Mouse (Mus musculus) urinary bladder, postnatal 36 days (tissue): ENCODE measurements around the gene B020031M17Rik.
A peak's percentile ranks its signal among the peaks of the same experiment; 100 is the strongest.
"Not testable (repeated sequence)": the region's sequence is repeated elsewhere in the genome, so short reads cannot be mapped to it uniquely, and the experiment has no call there.

ENCODE experiments used
- DNase-seq, 2 experiments: peaks; one replicate each; pipeline ENCODE4 v3.0.0; 2022; ENCODE audit warnings: low spot score in 2 of 2, mixed read lengths in 1 of 2

Gene B020031M17Rik

GRCm38 (mm10) chr13:119950706-119951105, at the start of gene B020031M17Rik:
Gene B020031M17Rik, minus strand, starts transcription at chr13:119950806.
- not testable (repeated sequence) for DNase-seq

GRCm38 (mm10) chr13:119999215-119999614, 48.6 kb upstream of the B020031M17Rik start:
- not testable (repeated sequence) for DNase-seq

GRCm38 (mm10) chr13:119998442-119999086, 48.0 kb upstream of the B020031M17Rik start:
- DNase-seq, result not testable (repeated sequence)

GRCm38 (mm10) chr13:119991917-119992496, 41.4 kb upstream of the B020031M17Rik start:
- not testable (repeated sequence) for DNase-seq

- not testable (repeated sequence) for DNase-seq
Measured at GRCm38 (mm10) chr13:119991264-119991663, 40.7 kb upstream of the B020031M17Rik start.

GRCm38 (mm10) chr13:119969163-119969562, 18.6 kb upstream of the B020031M17Rik start:
- DNase-seq, result not testable (repeated sequence)

GRCm38 (mm10) chr13:119968193-119968592, 17.6 kb upstream of the B020031M17Rik start:
- DNase-seq, result not testable (repeated sequence)

GRCm38 (mm10) chr13:119965968-119966367, 15.4 kb upstream of the B020031M17Rik start:
- peak in 1 of 2 experiments; percentile 13 for DNase-seq

- DNase-seq, result not testable (repeated sequence)
Measured at GRCm38 (mm10) chr13:119965302-119965952, 14.8 kb upstream of the B020031M17Rik start.

GRCm38 (mm10) chr13:119962856-119963255, 12.2 kb upstream of the B020031M17Rik start:
- not testable (repeated sequence) for DNase-seq

GRCm38 (mm10) chr13:119955567-119955966, 5.0 kb upstream of the B020031M17Rik start:
- DNase-seq, result not testable (repeated sequence)

- not testable (repeated sequence) for DNase-seq
Measured at GRCm38 (mm10) chr13:119955089-119955488, 4.5 kb upstream of the B020031M17Rik start.

- not testable (repeated sequence) for DNase-seq
Measured at GRCm38 (mm10) chr13:119929172-119929571, 21.4 kb downstream of the B020031M17Rik start, which contains the start of gene Gm21761. Gene Gm21761, minus strand, starts transcription at chr13:119929272.

- not testable (repeated sequence) for DNase-seq
Measured at GRCm38 (mm10) chr13:119924597-119925340, 25.8 kb downstream of the B020031M17Rik start.

GRCm38 (mm10) chr13:119916966-119917722, 33.5 kb downstream of the B020031M17Rik start:
- DNase-seq, result not testable (repeated sequence)

GRCm38 (mm10) chr13:119916449-119916848, 34.2 kb downstream of the B020031M17Rik start:
- DNase-seq, result not testable (repeated sequence)
